Mouse (Mus musculus): ENCODE results near the gene Mss51.

The Mss51 gene

DNA sequence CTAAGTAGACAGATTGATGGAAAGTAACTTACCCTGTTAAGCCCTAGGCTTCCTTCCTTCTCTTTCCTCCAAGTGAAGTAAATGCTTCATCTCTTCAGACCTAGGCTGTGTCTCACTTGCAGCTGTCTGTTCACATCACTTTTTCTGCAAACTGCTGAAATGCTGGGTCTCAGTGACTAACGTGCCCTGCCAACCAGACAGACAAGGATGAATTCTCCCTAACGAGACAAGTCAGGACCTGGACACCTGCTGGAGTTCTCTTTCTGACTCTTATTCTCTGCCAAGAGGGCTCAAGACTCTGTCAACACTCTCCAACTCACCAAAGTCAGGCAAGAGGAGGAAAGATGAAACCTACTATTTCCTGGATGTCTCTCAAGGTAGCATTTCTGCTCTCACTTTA is at the start of gene Mss51:
Mss51 (minus strand) TSS at position 299 of the 400 bp plus-strand sequence.
- DNase-seq (ENCODE audit: low read depth, low spot score) = no peak

DNA sequence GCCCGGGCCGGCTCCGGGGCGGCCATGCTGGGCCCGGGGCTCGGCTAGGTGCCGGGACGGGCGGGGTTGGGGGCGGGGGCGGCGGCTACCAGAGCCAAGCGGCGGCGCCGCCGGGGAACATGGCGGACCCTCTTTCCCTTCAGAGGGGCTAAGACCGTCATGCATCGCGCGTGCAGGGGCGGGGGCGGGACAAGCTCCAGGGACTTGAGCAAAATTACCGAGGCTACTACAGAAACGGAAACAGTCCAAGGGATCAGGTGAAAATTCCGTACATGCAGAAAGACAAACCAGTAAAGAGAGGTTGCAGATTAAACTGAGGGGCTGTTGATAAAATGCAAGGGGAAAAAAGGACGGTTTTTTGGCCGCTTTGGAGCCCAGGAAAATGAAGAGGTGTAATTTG is 49.7 kb upstream of the Mss51 start, which contains the start of gene Ppp3cb:
Ppp3cb (minus strand) TSS at position 159 of the 400 bp plus-strand sequence.
- peak; percentile 85 for DNase-seq (ENCODE audit: low read depth, low spot score)

DNA sequence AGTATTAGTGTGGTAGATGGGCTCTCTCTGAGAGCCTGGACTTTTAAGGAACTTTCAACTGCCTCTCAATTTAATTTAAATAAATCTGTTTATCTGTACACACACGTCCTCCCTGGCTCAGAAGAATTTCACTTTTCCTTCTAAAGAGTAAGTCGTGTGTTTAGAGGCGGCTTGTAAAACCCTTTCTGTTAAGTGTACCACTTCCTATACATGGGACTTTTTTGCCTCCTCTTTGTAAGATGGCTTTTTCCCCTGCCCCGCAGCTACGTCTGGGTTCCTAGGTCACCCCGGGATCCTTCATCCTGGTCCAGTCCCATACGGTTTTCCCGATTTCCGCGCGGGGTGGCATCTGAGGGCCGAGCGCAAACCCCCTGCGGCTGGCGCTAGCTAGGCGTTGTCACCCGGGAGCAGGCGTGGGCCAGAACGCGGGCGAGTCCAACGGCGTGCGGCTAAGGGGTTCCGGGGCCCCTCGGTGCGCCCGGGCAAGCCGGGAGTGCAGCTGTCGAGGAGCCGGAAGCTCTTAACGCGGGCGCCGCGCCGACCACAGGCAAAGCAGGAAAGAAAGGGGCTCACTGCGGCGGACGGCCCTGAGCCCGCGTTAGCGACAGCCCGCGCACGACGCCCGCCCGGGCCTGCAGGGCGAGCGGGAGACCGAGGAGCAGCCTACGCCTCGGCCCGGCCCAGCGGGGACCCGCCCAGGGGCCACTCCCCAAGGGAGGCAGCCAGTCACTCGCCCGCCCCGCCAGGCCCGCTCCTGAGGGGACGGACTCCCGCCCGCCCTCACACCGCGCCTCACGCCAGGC is 49.0 kb upstream of the Mss51 start:
- peak; percentile 54 for DNase-seq (ENCODE audit: low read depth, low spot score)

DNA sequence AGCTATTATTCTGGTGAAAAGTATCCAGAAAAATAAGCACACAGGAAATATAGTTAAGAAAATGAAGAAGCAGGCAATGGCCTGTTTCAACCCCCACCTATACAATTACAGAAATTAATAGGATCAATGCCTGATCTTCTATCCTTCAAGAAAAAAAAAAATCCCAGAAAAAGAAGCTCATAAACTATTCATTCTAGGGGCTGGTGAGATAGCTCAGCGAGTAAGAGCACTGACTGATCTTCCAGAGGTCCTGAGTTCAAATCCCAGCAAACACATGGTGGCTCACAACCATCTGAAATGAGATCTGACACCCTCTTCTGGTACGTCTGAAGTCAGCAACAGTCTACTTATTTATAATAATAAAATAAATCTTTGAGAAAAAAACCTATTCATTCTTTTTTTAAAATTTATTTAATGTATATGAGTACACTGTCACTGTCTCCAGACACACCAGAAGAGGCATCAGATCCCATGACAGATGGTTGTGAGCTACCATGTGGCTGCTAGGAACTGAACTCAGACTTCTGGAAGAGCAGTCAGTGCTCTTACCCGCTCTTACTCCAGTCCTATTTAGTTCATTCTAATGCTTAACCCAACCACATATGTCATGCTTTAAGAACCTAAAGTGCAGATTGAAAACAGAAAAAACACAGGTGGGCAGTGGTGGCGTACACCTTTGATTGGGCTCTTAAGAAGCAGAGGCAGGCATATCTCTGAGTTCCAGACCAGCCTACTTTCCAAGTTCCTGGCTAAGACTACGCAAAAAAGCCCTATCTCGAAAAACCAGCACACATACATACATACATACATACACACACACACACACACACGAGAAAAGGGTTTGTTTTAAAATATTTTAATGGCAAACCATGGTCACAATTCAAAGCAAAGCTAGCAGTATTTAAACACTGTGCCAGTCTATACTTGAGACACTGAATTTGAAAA is 48.0 kb upstream of the Mss51 start:
- no peak for DNase-seq (ENCODE audit: low read depth, low spot score)

DNA sequence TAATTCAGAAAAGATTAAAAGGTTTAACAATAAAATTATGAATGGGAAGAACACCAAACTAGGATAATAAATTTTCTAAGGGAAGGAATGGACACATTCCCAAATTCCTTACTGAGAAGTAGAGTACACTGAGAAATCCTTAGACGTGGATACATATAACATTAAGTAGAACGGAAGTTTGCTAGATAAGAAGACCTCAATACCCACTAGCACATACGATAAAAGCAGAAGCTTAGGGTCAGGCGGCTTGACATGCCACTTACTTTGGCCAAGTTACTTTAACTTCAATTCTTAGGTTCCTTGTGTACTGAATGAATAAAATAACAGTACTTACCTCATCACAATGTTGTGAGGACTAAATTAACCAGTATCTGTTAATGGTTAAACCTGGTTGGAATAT is 32.9 kb upstream of the Mss51 start:
- no peak for DNase-seq (ENCODE audit: low read depth, low spot score)

DNA sequence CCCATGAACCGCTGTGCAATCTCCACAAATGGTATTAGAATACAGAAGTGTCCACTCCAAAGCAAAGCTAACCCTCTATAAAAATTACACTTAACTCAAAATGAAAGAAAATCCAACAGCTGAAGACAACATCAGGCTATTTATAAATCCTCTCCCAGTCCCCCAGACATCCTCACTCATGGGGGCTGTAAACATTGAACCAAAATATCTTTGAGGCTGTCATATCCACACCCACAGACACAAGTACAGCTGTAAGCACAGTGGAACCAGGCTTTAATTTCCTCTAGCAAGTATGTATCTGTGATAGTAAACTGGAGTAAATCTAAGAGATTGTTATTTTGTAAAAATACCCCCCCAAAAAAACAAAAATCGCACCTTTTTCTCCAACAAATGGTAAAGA is 23.5 kb upstream of the Mss51 start:
- no peak for DNase-seq (ENCODE audit: low read depth, low spot score)

DNA sequence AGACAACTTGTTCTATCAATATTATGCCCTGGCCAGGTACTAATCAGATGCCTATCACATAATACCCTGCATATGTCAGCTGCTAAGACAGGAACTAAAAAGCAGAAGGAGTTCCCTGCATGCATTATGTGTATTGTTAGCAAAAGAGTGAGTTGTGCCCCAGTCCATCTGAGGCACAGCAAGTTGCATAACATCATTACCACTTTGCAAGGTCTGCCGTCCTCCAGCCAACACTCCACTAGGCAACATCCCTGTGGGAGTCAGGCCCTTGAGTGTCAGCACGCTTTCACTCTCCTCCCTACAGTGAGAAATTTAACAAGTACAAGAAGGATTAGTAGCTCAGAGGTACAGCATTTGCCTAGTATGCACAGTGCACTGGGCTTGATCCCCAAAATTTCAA is 11.7 kb upstream of the Mss51 start:
- DNase-seq (ENCODE audit: low read depth, low spot score) = no peak

DNA sequence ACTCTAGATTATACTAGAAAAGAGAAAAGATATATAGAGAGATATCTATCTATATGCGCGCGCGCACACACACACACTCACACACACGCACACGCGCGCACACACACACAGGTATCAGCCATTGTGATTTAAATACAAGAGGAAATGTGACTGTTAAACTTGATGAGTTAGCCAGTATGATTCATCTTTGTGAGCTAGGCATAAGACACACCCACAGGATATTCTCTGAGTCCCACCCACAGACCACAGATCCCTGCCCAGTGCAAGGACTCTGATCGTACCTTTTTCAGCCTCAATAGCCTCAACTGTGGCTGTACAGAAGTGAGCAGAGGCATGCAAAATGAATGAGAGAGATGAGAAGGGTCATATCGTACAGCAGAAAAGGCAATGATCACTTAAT is 6.3 kb upstream of the Mss51 start:
- no peak for DNase-seq (ENCODE audit: low read depth, low spot score)

DNA sequence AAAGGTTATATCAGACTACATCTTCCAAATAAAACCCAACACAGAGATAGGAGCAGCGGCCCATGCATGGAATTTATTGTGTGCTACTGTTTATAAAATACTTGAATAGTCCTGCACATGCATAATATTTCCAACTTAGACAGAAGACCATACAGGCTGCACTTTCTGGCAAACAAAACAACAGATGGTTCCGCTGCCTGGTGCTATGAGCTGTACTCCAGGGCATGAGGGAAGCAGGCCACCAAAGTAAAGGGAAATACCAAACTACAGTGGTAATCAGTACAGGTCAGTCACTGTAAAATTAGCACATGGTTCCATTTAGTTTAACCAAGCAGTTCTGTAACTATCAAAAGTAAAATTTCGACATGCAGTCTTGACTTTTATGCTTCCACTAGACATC is 3.3 kb upstream of the Mss51 start:
- DNase-seq (ENCODE audit: low read depth, low spot score) = no peak

DNA sequence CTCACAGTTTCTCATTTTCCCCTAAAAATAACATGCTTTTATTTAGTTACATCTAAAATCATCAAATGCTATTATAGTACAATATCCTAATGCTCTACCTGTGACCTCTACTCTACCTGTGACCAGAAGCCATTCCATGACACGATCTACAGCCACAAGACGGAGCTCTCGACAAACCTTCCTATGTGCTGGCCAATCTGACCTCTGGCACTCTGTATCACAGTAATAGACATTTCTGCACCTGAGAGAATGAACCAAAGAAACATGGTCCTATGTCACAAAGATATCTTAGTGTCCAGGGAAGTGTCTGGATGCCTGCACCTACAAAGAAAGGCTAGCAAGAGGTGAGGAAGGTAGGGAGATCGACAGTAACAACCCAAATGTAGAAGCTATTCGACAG is 10.7 kb downstream of the Mss51 start:
- no peak for DNase-seq (ENCODE audit: low read depth, low spot score)

DNA sequence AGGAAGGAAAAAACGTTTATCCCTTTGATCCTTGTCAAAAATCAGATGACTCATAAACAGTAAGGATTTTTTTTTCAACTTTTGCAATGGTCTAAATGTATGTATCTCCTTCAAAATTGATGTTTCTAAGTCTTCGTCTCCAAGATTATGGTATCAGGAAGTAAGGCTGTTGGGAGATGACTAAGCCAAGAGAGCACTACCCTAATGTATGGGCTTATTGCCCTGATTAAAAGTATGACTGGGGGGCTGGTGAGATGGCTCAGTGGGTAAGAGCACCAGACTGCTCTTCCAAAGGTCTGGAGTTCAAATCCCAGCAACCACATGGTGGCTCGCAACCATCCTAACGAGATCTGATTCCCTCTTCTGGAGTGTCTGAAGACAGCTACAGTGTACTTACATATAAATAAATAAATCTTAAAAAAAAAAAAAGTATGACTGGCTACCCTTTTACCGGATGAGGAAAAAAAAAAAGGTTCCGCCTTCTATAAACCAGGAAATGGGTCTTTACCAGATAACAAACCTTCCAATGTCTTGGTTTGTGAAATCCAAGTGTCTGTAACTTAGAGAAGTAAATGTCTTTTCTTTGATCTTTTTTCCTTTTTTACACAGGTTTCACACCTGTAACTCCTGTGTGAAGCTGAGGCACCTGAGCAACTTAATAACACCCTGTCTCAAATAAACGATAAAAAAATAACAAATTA is 14.5 kb downstream of the Mss51 start:
- DNase-seq (ENCODE audit: low read depth, low spot score) = no peak

DNA sequence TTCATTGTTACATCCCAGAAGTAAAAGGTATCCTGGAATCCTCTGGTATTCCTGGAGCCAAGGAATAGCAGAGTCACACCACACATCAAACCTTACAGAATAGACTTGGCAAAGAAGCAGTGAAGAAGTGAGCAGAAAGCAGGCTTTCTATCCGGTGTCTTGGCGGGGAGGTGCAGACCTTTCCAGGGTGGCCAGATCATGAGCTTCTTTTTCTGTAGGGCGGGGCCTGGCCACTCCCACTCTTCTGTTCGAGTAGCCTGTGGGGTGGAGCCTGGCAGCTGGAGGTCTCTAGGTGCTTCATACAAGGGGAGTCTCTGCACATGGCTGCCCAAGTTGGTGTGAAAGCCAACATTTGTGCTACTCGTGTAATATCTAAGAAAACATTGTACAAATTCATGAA is 15.5 kb downstream of the Mss51 start:
- no peak for DNase-seq (ENCODE audit: low read depth, low spot score)

DNA sequence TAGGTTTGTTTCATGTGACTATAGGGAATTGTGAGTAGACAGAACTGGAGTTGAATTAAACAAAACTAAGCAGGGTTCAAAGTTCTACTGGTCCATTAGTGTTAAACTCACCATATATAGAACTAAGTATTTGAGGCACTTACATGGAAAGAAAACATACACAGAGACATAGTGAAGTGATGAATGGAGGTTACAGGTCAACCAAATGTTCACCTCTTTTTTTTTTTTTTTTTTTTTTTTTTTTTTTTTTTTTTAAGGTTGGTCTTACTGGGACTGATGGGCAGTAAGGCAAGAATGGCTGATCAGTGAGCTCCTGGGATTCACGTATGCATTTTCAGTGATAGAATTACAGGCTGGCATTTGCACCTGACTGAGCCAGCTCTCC is 16.5 kb downstream of the Mss51 start:
- DNase-seq (ENCODE audit: low read depth, low spot score) = no peak

DNA sequence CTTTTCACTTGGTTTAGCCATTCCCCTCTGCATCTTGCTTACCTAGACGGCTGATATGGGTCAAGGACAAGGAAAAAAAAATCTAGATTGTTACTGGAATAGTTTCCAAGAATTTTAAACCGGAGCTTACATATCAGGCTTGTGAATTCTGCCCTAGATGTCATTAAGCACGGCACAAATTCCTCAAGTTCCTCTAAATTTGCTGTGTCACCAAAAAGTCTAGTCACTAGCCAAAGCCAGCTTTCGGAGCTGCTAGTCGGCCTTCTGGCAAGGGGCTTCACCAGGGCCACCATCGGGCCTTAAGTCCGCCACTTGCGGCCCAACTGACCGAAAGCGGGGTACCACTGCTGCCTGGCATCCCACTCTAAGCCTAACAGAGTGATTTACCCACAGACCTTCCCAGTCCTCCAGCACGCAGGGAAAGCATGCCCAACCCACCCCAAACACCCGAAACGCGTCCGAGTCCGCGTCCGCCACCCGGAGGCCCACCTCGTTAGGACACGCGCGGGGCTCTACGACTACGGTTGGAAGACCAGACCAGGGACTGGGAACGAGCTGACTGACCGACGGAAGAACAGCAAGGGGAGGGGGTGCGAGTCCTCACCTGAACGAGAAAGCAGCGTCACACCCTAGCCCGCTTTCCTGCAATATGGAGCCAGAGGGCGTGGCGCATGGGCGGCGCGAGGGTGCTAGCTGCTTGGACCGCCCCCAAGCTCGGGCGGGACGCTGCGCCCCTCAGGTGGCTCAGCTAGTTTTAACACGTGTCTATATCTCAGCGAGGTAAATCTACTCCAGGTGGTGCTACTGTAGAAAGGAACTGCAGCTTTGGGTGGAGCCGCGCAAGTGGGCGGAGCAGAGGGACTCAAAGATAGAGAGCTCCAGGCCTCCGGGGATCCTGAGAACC is 17.2 kb downstream of the Mss51 start, which contains the start of gene Anxa7:
Anxa7 (minus strand) TSS at position 843 of the 904 bp plus-strand sequence.
- peak; percentile 45 for DNase-seq (ENCODE audit: low read depth, low spot score)

DNA sequence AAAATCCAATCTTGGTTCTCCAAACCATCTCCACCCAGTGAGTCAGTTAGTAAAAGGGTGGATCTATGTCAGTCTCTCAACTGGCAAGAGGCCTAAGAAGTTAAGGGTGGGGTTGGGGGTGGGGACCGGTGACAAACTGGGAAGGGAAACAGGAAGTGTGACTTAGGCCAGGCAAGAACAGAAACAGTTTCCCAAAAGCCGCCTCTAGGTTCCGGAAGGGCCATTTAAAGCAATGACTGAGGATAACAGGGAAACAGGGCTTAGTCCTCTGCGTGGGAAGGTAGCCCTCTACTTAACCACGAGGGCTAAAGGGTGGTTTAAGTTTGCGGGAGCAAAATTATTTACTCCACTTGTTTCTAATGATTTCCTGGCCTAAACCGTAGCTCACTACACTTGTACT is 17.9 kb downstream of the Mss51 start:
- DNase-seq (ENCODE audit: low read depth, low spot score) = no peak

DNA sequence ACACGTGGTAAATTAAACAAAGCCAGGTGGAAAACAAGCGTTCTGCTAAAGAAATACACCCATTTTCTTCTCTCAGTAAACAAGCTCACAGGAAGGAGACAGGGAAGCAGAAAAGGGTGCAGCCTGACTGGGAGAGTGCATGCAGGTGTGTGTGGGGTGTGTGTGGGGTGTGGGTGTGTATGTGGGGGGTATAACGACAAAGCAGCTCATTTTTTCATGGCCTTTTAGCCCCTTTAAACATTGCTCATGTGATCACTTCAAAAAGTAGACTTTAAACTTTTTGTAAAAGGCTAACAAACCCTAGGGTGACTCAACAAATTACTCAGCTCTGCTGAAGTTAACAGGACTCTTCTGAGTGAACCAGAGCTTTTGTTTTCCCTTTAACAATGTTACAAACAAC is 18.3 kb downstream of the Mss51 start:
- no peak for DNase-seq (ENCODE audit: low read depth, low spot score)

DNA sequence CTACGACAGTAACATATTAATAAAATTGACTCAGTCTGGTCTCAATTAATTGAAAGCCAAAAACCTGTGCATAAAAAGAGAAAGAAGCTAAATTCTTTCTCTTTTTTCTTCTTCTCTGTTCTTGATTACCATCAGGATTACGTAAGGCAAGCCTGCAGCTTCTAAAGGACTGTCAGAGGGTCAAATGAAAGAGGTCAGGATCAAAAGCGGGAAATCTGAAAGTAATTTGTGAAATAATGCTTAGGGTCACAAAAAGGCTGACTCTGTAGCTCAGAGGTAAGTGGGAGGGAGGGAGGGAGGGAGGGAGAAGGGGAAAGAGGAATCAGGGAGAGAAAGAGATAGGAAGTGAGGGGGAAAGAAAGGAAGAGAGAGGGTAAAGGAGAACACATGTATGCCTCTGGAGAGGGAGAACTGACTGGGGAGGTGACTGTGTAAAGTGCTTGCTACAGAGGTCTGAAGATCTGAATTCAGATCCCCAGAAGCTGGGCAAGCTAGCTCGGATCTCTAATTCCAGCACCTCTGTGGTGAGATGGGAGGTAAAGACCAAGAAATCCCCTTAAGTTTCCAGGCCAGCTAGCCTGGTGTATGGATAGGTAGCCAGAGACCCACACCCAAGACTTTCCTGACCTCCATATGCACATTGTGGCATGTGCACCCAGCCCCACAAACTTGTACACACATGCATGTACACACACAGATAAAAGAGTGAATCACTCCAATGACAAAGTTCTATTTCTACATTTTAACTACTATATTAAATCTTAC is 19.3 kb downstream of the Mss51 start:
- DNase-seq (ENCODE audit: low read depth, low spot score) = no peak

DNA sequence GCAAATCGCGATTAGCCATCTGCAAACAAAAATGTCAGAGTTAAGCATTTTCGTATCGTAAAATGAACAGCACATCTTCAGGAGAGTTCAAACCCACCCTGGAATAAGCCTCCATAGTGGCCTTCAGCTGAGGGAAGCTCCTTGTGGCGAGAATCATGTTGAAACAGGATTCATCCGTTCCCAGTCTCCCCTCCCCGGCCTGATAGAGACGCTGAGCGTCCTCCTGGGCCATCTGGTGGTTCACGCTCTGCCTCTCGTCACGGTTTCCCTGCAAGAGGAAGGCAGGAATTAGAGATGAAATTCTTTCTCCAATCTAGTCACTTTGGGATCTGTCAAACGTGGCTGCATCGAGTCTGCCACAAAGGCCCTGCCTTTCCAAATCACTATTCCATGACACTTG is 36.5 kb downstream of the Mss51 start:
- no peak for DNase-seq (ENCODE audit: low read depth, low spot score)

DNA sequence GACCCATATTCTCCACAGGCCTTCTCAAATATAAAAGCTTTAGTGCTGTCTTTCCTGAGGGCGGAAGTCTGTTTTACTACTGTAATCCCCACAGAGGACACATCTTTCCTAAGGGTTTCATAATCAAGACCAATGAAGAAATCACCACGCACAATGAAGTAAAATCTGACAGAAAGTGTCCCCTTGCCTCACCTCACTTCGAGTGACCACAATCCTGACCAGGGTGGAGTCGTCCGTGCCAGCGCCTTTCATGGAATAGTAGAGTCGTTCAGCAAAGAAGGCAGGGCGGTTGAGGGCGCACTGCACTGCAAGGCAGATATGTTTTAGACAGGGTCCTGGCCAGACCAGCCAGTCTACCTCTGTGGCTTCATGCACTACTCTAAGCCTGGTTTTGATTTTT is 38.3 kb downstream of the Mss51 start:
- DNase-seq (ENCODE audit: low read depth, low spot score) = no peak

DNA sequence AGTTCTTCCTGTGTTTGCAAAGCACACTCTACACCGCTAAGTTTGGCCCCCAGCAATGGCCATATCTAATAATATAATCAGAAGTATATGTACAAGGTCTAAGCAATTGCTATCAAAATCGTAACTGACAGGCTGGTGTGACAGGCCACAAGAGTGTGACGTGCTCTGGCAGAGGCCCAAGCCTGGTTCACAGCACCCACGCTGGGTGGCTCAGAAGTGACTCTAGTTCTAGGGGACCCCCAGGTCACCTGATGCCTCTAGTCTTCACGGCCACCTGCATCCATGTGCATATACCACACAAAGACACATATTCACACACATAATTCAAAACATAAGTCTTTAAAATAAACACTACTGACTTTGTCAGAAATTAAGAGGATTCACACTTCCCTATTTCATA is 43.8 kb downstream of the Mss51 start:
- DNase-seq (ENCODE audit: low read depth, low spot score) = no peak
